Mouse (Mus musculus): Measurements from ENCODE around the gene Tbxa2r.

- TF ChIP-seq CTCF (IDR thresholded peaks at IDR 0.05) (no peak), EP300 (IDR thresholded peaks at IDR 0.05) (no peak)
Measured at GRCm38 (mm10) chr10:81314201-81314600, 14.3 kb upstream of the Tbxa2r start.
